Mouse (Mus musculus) limb, embryonic 13.5 days (tissue): ENCODE measurements around the gene Tmem121b. TPM values are rescaled to one million over a fixed set of nuclear protein-coding genes. Genes with fewer than 3 reads are reported as not detected.

Experiments
- ATAC-seq: fragments of 200-750 bp; cut with Nextera tagmentation; 2 replicates; pipeline ENCODE4 v1.8.0; 2017; ENCODE audit warnings: low read depth, moderate number of reproducible peaks, moderate TSS enrichment; ENCODE audit not compliant: low FRiP score
- H3K27ac ChIP-seq: fragments of 300-500 bp; sonication (generic); 2 replicates; pipeline ENCODE4 v1.5.1; 2015; ENCODE audit warnings: inconsistent platforms, mild to moderate bottlenecking, moderate library complexity
- H3K27me3 ChIP-seq: fragments of 300-500 bp; sonication (generic); 2 replicates; pipeline ENCODE4 v1.6.1; 2015; ENCODE audit warnings: mild to moderate bottlenecking, inconsistent platforms
- H3K36me3 ChIP-seq: fragments of 300-500 bp; sonication (generic); 2 replicates; pipeline ENCODE4 v1.6.1; 2015; ENCODE audit warnings: inconsistent platforms, mild to moderate bottlenecking, moderate library complexity
- H3K4me1 ChIP-seq: fragments of 300-500 bp; sonication (generic); 2 replicates; pipeline ENCODE4 v1.6.1; 2015; ENCODE audit warnings: inconsistent platforms
- H3K4me2 ChIP-seq: fragments of 300-500 bp; sonication (generic); replicated peaks from 2 replicates; pipeline ENCODE4 v1.6.1; 2015; ENCODE audit warnings: inconsistent platforms, mild to moderate bottlenecking, moderate library complexity
- H3K4me3 ChIP-seq: fragments of 300-500 bp; sonication (generic); 2 replicates; pipeline ENCODE4 v1.5.1; 2015; ENCODE audit warnings: moderate library complexity, mild to moderate bottlenecking, inconsistent platforms
- H3K9ac ChIP-seq: fragments of 300-500 bp; sonication (generic); 2 replicates; pipeline ENCODE4 v1.6.1; 2015; ENCODE audit warnings: mild to moderate bottlenecking, inconsistent platforms
- H3K9me3 ChIP-seq: fragments of 300-500 bp; sonication (generic); 2 replicates; pipeline ENCODE4 v1.6.1; 2016; ENCODE audit warnings: inconsistent platforms
- WGBS: fragments of 180-500 bp; shearing (Covaris S2); methylation state at CpG from one replicate; pipeline ENCODE4 v1.1.7; 2015; 5-methylcytosine and 5-hydroxymethylcytosine counted together
- polyA plus RNA-seq: library from polyadenylated mRNA; unstranded; fragments of >200 nt; fragmentation: Nextera tagmentation; extraction: Ambion mirVana; gene quantifications from 2 replicates; pipeline ENCODE4 v1.2.1, GENCODE M21; 2015

The Tmem121b gene
- polyA plus RNA-seq, 1 experiment from 2014 or later, result 0.25 TPM

- Histone ChIP-seq H3K4me1 (no peaks in the 10 kb centered on the region), H3K27ac (no peak overlapping the region), H3K4me2 (no peak overlapping the region), H3K4me3 (no peak overlapping the region), H3K27me3 (no peaks in the 10 kb centered on the region), H3K9ac (no peak overlapping the region), H3K36me3 (peaks cover 69% of the 10 kb centered on the region), H3K9me3 (no peaks in the 10 kb centered on the region)
- no peak for ATAC-seq
- 83% methylated on average over 5 of the region's 5 CpGs for WGBS
Observed at GRCm38 (mm10) chr6:120517311-120517710, 23.7 kb upstream of the Tmem121b start.

DNA sequence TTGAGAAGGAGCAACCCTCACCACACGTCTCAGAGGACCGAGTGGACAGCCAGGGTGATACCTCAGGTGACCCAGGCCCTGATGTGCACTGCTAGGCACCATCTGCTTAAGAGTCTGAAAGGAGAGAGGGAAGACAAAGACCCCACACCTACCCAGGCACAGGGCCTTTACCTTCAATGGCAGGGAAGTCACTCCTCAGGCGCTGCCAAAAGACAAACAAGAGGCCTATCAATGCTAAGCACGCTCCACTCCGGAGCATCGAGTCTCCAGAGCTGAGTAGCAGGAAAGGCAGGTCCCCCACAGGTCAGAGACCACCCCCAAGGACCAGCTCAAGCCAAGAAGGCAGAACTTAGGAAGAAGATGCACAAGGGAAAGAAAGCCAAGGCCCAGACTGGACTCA lies 23.3 kb upstream of the Tmem121b start:
- Histone ChIP-seq H3K27me3 (no peaks in the 10 kb centered on the region), H3K4me2 (no peak overlapping the region), H3K36me3 (peaks cover 65% of the 10 kb centered on the region), H3K4me1 (no peaks in the 10 kb centered on the region), H3K9ac (no peak overlapping the region), H3K9me3 (no peaks in the 10 kb centered on the region), H3K4me3 (no peak overlapping the region), H3K27ac (no peak overlapping the region)
- WGBS, result 90% methylated on average over 6 of the region's 6 CpGs
- ATAC-seq, result no peak

- no peak for ATAC-seq
- no peak overlapping the region for H3K4me3 ChIP-seq
- 89% methylated on average over 4 of the region's 4 CpGs for WGBS
- no peaks in the 10 kb centered on the region for H3K9me3 ChIP-seq
- no peaks in the 10 kb centered on the region for H3K27me3 ChIP-seq
- H3K4me1 ChIP-seq, result no peaks in the 10 kb centered on the region
- no peak overlapping the region for H3K27ac ChIP-seq
- H3K9ac ChIP-seq, result no peak overlapping the region
- no peak overlapping the region for H3K4me2 ChIP-seq
- peaks cover 63% of the 10 kb centered on the region for H3K36me3 ChIP-seq
Observed at GRCm38 (mm10) chr6:120516422-120516821, 22.8 kb upstream of the Tmem121b start.

DNA sequence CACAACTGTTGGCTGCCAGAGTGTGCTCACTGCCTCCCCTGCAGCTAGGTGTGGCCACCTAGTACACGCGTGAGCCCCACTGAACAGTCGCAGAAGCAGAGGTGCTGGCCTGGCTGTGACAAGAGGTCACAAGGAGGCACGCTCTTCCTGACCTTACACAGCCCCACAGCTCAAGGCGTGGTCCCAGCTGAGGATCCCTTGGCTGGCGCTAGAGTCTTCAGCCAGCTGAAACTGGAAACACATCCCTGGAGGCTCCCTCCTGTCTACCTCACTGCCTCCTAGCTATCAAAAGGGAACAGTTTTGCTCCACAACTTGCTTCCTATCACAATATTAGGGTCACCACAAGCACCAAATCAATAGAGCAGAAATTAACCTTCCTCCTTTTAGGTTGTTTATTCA lies 17.6 kb upstream of the Tmem121b start:
- Histone ChIP-seq H3K27ac (no peak overlapping the region), H3K4me3 (no peak overlapping the region), H3K9me3 (no peaks in the 10 kb centered on the region), H3K4me1 (no peaks in the 10 kb centered on the region), H3K36me3 (peaks cover 62% of the 10 kb centered on the region), H3K27me3 (no peaks in the 10 kb centered on the region), H3K4me2 (no peak overlapping the region), H3K9ac (no peak overlapping the region)
- no peak for ATAC-seq
- 71% methylated on average over 6 of the region's 6 CpGs for WGBS

DNA sequence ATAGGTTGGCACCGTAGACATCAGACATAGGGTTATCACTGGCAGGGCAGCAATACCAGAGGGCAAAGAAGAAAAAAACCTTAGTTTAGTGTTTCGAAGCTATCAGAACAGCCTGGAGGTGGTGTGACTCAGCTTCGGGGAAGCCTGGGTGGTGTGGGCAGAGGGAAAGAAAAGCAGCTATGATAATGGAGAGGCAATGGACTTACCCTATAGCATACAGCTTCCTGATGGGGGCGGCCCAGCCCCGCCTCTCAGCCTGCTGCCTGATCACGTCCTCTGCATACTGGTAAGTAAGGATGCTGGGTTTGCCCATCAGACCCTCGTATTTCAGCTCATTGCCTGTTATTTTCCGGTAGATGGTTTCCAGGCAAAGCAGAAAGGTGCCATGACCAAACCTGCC lies 16.8 kb upstream of the Tmem121b start:
- H3K4me1 ChIP-seq, result peaks cover 4% of the 10 kb centered on the region; the same call in 1 of the 2 replicates
- no peak overlapping the region for H3K27ac ChIP-seq
- no peaks in the 10 kb centered on the region for H3K27me3 ChIP-seq
- H3K9me3 ChIP-seq, result no peaks in the 10 kb centered on the region
- peaks cover 60% of the 10 kb centered on the region for H3K36me3 ChIP-seq
- H3K9ac ChIP-seq, result no peak overlapping the region
- WGBS, result 79% methylated on average over 8 of the region's 8 CpGs
- no peak overlapping the region for H3K4me3 ChIP-seq
- H3K4me2 ChIP-seq, result no peak overlapping the region
- ATAC-seq, result no peak

DNA sequence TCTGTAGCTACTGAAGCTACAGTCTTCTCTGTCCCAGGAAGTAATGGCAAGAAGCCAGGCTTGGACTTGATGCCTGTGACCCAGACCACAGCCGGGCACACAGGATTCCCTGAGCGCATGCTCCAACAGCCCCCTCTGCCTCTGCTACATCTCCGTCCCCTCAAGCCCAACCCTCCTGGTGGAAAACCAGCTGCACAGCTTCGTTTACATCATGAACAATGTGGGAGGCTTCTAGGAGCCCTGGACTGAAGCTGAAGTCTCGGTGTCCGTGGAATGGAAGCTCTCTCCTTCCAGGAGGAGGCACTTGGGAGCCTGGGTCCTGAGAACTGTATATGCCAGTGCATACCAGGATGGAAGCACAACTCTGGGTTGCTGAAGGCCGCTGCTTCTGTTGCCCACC lies 16.4 kb upstream of the Tmem121b start:
- no peak for ATAC-seq
- Histone ChIP-seq H3K27ac (no peak overlapping the region), H3K9ac (no peak overlapping the region), H3K9me3 (no peaks in the 10 kb centered on the region), H3K4me1 (peaks cover 6% of the 10 kb centered on the region; the same call in 1 of the 2 replicates), H3K36me3 (peaks cover 60% of the 10 kb centered on the region), H3K4me3 (no peak overlapping the region), H3K27me3 (no peaks in the 10 kb centered on the region), H3K4me2 (no peak overlapping the region)
- WGBS, result 82% methylated on average over 7 of the region's 7 CpGs

DNA sequence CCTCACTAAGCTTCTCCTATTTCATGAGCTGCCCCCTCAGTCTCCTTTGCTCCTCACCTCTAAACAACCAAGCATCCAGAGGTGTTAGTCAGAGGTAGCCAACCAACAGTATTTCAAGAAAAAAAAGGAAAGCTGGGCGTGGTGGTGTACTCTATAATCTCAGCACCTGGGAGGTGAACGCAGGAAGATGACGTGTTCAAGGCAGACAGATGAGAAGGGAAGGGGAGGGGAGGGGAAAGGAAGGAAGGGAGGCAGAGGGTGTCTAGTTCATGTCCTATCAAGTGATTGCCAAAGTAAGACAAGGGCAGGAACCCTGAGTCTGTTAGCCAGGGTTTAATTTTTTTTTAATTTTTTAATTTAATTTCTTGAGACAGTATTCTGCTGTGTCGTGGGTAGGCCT lies 15.0 kb upstream of the Tmem121b start:
- WGBS, result 77% methylated on average over 4 of the region's 4 CpGs
- H3K4me2 ChIP-seq, result no peak overlapping the region
- H3K36me3 ChIP-seq, result peaks cover 49% of the 10 kb centered on the region
- ATAC-seq, result no peak
- H3K9me3 ChIP-seq, result no peaks in the 10 kb centered on the region
- no peak overlapping the region for H3K27ac ChIP-seq
- H3K27me3 ChIP-seq, result no peaks in the 10 kb centered on the region
- peaks cover 6% of the 10 kb centered on the region; the same call in 1 of the 2 replicates for H3K4me1 ChIP-seq
- H3K9ac ChIP-seq, result no peak overlapping the region
- H3K4me3 ChIP-seq, result no peak overlapping the region

- H3K4me3 ChIP-seq, result no peak overlapping the region
- H3K27me3 ChIP-seq, result no peaks in the 10 kb centered on the region
- peaks cover 24% of the 10 kb centered on the region for H3K36me3 ChIP-seq
- ATAC-seq, result no peak
- no peak overlapping the region for H3K9ac ChIP-seq
- H3K4me1 ChIP-seq, result peaks cover 6% of the 10 kb centered on the region; the same call in 1 of the 2 replicates
- peak overlapping the region; percentile 16; the same call in 1 of the 2 replicates for H3K27ac ChIP-seq
- 52% methylated on average over 4 of the region's 4 CpGs for WGBS
- H3K9me3 ChIP-seq, result peaks cover 3% of the 10 kb centered on the region; the same call in 1 of the 2 replicates
- H3K4me2 ChIP-seq, result no peak overlapping the region
Observed at GRCm38 (mm10) chr6:120505531-120505930, 11.9 kb upstream of the Tmem121b start.

DNA sequence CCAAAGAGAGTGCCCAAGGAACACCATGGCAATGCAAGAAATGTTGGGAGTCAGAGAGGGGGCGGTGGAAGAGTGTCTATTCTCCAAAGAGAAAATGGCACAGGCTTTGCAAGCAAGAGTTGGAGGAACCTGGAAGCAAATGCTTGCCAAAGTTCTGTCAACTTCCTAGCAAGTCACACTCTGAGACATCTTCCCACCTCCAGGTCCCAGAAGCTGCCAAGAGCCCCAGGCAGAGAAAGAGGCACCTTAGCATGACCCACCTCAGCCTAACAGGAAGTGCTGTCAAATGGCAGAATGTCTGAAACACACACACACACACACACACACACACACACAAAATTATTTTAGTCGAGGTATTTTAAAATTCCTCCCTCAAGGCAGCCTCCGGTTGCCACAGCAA lies 10.4 kb upstream of the Tmem121b start:
- H3K36me3 ChIP-seq, result peaks cover 9% of the 10 kb centered on the region; the same call in 1 of the 2 replicates

GRCm38 (mm10) chr6:120496544-120496943 lies 2.9 kb upstream of the Tmem121b start:
- H3K27ac ChIP-seq, result no peak overlapping the region
- H3K4me1 ChIP-seq, result peaks cover 22% of the 10 kb centered on the region
- H3K27me3 ChIP-seq, result peaks cover 33% of the 10 kb centered on the region
- H3K4me2 ChIP-seq, result no peak overlapping the region
- no peak for ATAC-seq
- H3K36me3 ChIP-seq, result no peaks in the 10 kb centered on the region; the same call in 1 of the 2 replicates
- no peak overlapping the region for H3K4me3 ChIP-seq
- H3K9ac ChIP-seq, result no peak overlapping the region
- 33% methylated on average over 3 of the region's 3 CpGs for WGBS
- H3K9me3 ChIP-seq, result peaks cover 7% of the 10 kb centered on the region

More for the DNA sequence above, 10.4 kb upstream of the Tmem121b start:
- H3K27me3 ChIP-seq, result no peaks in the 10 kb centered on the region
- H3K9ac ChIP-seq, result no peak overlapping the region
- H3K9me3 ChIP-seq, result peaks cover 7% of the 10 kb centered on the region
- no peak for ATAC-seq
- 66% methylated on average over 3 of the region's 3 CpGs for WGBS
- peaks cover 6% of the 10 kb centered on the region; the same call in 1 of the 2 replicates for H3K4me1 ChIP-seq
- no peak overlapping the region for H3K27ac ChIP-seq
- H3K4me2 ChIP-seq, result no peak overlapping the region
- H3K4me3 ChIP-seq, result no peak overlapping the region

GRCm38 (mm10) chr6:120492499-120493373 lies 871 bp downstream of the Tmem121b start:
- peak; percentile 57 for ATAC-seq
- H3K36me3 ChIP-seq, result no peaks in the 10 kb centered on the region
- 2% methylated on average over 79 of the region's 95 CpGs for WGBS
- H3K4me3 ChIP-seq, result peak overlapping the region; percentile 73
- peaks cover 22% of the 10 kb centered on the region for H3K4me1 ChIP-seq
- no peaks in the 10 kb centered on the region for H3K9me3 ChIP-seq
- peak overlapping the region; percentile 98 for H3K4me2 ChIP-seq
- H3K27ac ChIP-seq, result no peak overlapping the region
- peak overlapping the region; percentile 65 for H3K9ac ChIP-seq
- H3K27me3 ChIP-seq, result peaks cover 52% of the 10 kb centered on the region

- H3K9ac ChIP-seq, result no peak overlapping the region
- H3K27me3 ChIP-seq, result peaks cover 52% of the 10 kb centered on the region
Observed at GRCm38 (mm10) chr6:120491862-120492498, 1.6 kb downstream of the Tmem121b start.

More at GRCm38 (mm10) chr6:120491862-120492498, 1.6 kb downstream of the Tmem121b start:
- Histone ChIP-seq H3K9me3 (no peaks in the 10 kb centered on the region), H3K4me1 (peaks cover 22% of the 10 kb centered on the region), H3K4me3 (peak overlapping the region; percentile 73), H3K27ac (no peak overlapping the region), H3K4me2 (peak overlapping the region; percentile 98), H3K36me3 (no peaks in the 10 kb centered on the region)
- no peak for ATAC-seq
- WGBS, result 9% methylated on average over 22 of the region's 22 CpGs
